Mouse (Mus musculus) bone marrow, adult 2 months (tissue): ENCODE data around the gene Sypl.

ENCODE experiments used
- CTCF ChIP-seq: fragments of 200-500 bp; IDR thresholded peaks from 2 replicates; pipeline ENCODE4 v1.5.1; 2011; ENCODE audit warnings: low read length, control low read depth; ENCODE audit not compliant: control insufficient read depth, insufficient read depth
- POLR2A ChIP-seq: fragments of 200-500 bp; IDR thresholded peaks from 2 replicates; pipeline ENCODE4 v1.6.1; 2011; ENCODE audit warnings: low read depth, mild to moderate bottlenecking, control low read depth, low read length, borderline replicate concordance; ENCODE audit not compliant: control insufficient read depth

DNA sequence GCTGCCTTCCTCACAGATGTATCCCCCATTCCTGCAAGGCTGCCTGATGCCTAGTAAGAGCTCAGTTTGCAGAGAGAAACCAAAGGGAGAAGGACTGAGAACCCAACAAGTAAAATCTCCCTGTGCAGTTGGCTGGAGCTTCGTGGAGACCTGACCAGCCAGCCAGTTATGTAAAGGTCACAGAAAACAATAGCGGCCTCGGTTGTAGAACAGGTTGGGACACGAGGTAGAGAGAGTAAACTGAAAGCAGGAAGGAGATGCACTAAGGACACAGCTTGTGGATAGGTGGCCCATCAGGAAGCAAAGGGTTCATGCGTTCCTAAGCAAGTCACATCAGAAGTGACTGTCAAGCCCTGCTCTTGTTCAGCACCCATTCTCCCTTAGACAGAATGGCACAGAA, 52.2 kb downstream of the Sypl start:
- TF ChIP-seq CTCF (no peak), POLR2A (no peak)
